Mouse (Mus musculus) cerebellum, postnatal 4 days (tissue): ENCODE measurements at regions not wholly inside any gene's neighbourhood (a gene's known extent, or its start where the extent isn't known, plus 50 kb on each side); places are given as distances from the start of the nearest gene placed in this dataset.

Source experiments
- DNase-seq, 2 experiments: peaks; one replicate each; pipeline ENCODE4 v3.0.0; 2022; ENCODE audit warnings: low spot score in 2 of 2, mixed read lengths in 1 of 2

DNA sequence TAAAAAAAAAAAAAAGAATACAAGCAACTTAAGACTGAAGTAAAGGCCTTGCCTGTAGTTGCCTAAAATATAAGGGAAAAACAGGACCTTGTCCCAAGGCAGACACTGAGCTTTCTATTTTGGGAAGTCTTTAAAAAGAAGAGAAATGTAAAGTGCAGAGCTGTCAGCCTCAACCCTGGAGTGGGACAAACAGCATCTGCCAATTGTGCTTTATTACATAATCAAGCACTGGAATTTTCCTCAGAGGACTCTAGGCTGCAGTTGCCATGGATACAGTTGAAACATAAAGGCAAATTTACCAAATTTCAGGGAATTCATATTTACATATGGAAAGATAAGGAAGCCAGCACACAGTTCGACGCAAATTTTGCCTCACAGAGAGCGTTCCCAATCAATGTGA lies 406.7 kb downstream of the Gm597 start:
- no peak for DNase-seq

DNA sequence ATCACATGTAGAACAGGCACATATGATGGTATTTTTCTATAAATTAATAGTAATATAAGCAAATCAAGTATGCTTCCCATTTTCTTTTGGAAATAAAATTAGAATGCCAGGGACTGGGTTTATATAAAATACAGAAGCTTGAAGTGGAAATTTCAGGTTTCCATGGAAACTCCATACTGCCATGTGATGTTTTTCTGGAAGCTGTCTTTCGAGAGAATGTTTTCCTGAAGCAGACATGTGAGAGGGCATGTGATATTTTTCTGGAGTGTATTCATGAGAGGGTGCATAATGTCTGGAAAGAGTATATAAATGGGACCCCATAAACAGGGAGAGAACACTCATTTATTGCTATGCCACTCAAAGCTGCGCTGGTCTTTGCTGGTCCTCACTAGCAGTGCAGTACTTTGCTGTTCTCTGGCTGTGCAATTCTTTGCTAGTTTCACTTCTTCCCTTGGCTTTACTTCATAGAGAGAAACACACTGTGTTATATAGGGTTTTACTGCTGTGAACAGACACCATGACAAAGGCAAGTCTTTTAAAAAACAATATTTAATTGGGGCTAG lies 430.6 kb downstream of the Gm597 start:
- DNase-seq = no peak

DNA sequence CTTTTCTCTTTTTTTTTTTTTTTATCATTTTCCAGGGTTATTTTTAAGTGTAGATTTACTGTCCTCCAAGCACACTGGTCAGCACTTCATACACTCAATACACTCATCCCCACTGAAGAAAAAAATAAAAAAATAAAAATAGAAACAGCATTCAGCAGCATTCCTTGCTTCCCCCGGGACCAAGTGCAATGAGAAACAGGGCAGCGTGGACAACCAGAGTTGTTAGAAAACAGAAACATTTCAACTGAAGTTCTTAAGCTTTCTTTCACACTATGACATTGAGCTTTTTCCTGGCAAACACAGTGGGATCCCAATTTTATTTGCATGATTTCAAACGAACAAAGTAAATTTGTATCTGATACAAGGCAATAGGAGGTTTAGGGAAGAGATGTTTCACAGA lies 431.5 kb downstream of the Gm597 start:
- no peak for DNase-seq

DNA sequence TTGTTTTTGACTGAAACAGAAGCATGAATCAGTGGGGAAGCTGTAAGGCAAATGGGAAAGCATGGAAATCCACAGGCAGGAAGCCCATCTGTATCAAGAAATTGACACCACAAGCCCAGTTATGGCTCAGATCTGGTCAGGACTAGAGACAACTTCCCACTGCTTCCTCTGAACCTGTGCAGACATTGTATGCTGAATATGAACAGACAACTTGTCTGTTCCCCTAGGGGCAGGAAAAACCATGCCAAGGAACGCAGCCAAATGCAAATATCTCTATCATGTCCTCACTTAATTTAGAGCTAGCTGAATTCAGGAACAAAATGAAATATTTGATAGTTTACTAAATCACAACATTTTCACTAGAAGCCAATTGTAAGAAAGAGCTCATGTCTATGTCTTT lies 440.0 kb downstream of the Gm597 start:
- peak in 1 of 2 experiments; percentile 29 for DNase-seq

DNA sequence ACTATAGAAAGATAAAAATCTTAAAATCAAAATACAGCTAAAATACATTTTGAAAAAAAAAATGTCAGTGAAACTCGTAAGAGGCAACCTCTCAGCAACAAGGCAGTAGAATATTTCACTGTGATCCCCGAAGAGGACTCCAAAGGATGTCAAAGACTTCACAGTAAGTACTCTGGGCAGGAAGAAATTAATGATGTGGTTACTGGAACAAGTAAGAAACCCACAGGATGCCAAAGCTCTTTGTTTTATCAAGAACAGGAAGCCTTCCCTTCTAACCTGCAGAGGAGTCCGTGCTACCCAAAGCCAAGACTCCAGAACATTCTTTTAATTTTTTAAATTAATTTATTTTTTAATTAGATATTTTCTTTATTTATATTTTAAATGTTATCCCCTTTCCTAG lies 445.7 kb downstream of the Gm597 start:
- no peak for DNase-seq

DNA sequence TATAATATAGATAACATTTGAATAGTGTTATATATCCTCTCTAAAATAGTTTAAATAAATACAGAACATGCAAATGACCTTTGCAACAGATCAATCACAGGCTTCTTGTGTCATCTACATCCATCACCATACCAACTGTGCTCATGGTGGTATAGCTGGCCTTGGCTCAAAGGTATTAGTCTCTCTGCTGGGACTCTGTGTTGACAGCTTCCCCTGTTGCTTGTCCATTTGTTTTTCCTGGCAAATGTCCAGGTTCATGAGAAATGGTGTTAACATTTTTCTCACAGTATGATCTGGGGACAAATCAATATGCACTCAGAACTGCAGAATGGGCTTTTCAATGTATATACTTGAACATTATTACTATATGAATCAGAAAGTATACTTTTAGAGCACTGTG lies 448.0 kb downstream of the Gm597 start:
- no peak for DNase-seq

DNA sequence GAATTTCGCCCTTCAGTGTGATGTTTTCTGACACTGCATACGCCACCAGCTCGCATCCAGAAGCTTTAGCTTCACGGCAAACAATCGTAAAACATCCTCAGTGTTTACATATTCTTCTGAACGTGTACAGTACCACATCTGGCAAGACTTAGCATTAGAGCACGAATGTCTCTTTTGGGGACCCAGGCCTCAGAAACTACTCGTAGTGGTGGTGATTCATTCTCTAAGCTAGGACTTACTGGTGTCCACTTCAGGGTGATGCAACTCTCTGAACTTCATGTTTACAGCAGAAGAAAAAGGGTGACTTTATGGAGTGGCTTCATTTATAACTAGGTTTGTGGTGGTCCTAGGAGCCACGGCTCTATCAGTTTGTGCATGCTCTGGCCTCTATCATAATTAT lies 451.1 kb downstream of the Gm597 start:
- DNase-seq = no peak

DNA sequence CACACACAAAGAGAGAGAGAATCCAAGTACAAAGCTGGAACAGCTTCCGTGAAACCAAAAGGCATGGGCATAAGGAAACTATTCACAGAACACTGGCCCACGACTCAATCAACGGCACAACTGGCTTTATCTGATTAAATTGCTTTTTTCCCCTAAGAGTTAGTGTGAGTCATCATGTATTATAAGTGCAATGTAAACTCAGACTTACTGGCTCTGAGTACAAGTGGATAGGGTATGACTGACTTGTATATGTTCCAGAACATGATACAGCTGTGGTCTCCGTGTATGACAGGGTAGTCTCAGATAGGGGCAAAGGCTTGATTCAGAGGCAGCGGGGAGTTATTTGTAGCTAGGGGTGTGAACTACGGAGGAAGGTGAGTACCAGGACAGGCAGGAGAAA lies 451.5 kb downstream of the Gm597 start:
- no peak for DNase-seq

DNA sequence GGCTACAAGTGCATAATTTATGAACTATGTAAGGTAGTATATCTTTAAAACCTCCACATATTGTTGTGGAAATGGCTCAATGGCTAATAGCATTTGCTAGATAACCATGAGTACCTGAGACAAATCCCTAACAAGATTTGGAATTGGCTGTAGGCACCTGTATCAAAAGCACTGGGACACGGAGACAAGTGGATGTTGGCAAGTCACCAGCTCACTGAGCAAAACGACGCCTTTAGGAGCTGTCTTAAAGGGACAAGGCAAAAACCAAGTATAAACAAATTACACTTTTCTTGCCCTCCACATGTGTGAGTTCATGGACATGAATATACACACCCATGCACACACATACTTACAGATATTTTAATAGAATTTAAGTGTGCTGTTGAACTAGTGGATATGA lies 455.9 kb downstream of the Gm597 start:
- no peak for DNase-seq
